Mouse (Mus musculus): ENCODE measurements around the gene Ppp1r7. TPM values are rescaled to one million over a fixed set of nuclear protein-coding genes. Genes with fewer than 3 reads are reported as not detected.

Ppp1r7 gene
- polyA plus RNA-seq, 1 experiment from 2014 or later, result 28.6 TPM

GRCm38 (mm10) chr1:93362661-93363060 lies 20.0 kb downstream of the Ppp1r7 start:
- Histone ChIP-seq H3K36me3 (ENCODE audit: insufficient read depth, low read length) (peaks cover 40% of the 10 kb centered on the region), H3K27me3 (replicated peaks; ENCODE audit: insufficient read depth, low read length) (no peaks in the 10 kb centered on the region), H3K4me2 (replicated peaks; ENCODE audit: low read depth, low read length) (no peak overlapping the region), H3K4me1 (ENCODE audit: insufficient read depth, low read depth, low read length) (no peaks in the 10 kb centered on the region), H3K9ac (replicated peaks; ENCODE audit: low read depth) (no peak overlapping the region), H3K4me3 (ENCODE audit: low read depth, low read length) (no peak overlapping the region), H3K9me3 (ENCODE audit: low read length) (no peaks in the 10 kb centered on the region), H3K27ac (ENCODE audit: low read length) (no peak overlapping the region)
- DNase-seq (ENCODE audit: low spot score) (no peak), ATAC-seq (no peak)
- 83% methylated on average over 4 of the region's 4 CpGs for WGBS
- no peak for TF ChIP-seq CTCF (IDR thresholded peaks at IDR 0.05)
- TF ChIP-seq EP300 (IDR thresholded peaks at IDR 0.05), result no peak

GRCm38 (mm10) chr1:93365641-93366040 lies 23.0 kb downstream of the Ppp1r7 start:
- Histone ChIP-seq H3K9me3 (ENCODE audit: low read length) (no peaks in the 10 kb centered on the region), H3K4me1 (ENCODE audit: insufficient read depth, low read depth, low read length) (no peaks in the 10 kb centered on the region), H3K9ac (replicated peaks; ENCODE audit: low read depth) (no peak overlapping the region), H3K27ac (ENCODE audit: low read length) (no peak overlapping the region), H3K4me3 (ENCODE audit: low read depth, low read length) (no peak overlapping the region), H3K27me3 (replicated peaks; ENCODE audit: insufficient read depth, low read length) (no peaks in the 10 kb centered on the region), H3K4me2 (replicated peaks; ENCODE audit: low read depth, low read length) (no peak overlapping the region), H3K36me3 (ENCODE audit: insufficient read depth, low read length) (peaks cover 25% of the 10 kb centered on the region)
- DNase-seq (ENCODE audit: low spot score) (no peak), ATAC-seq (no peak)
- WGBS, result 88% methylated on average over 6 of the region's 6 CpGs
- TF ChIP-seq CTCF (IDR thresholded peaks at IDR 0.05) (no peak), EP300 (IDR thresholded peaks at IDR 0.05) (no peak)

- Histone ChIP-seq H3K4me1 (ENCODE audit: insufficient read depth, low read depth, low read length) (no peaks in the 10 kb centered on the region), H3K9ac (replicated peaks; ENCODE audit: low read depth) (no peak within 1 kb of the TSS), H3K27me3 (replicated peaks; ENCODE audit: insufficient read depth, low read length) (no peaks in the 10 kb centered on the region), H3K4me2 (replicated peaks; ENCODE audit: low read depth, low read length) (no peak within 1 kb of the TSS), H3K4me3 (ENCODE audit: low read depth, low read length) (no peak within 1 kb of the TSS), H3K9me3 (ENCODE audit: low read length) (no peaks in the 10 kb centered on the region), H3K27ac (ENCODE audit: low read length) (no peak within 1 kb of the TSS), H3K36me3 (ENCODE audit: insufficient read depth, low read length) (no peaks in the 10 kb centered on the region)
- DNase-seq (ENCODE audit: low spot score) (no peak), ATAC-seq (no peak)
- 69% methylated on average over 4 of the region's 4 CpGs for WGBS
- TF ChIP-seq EP300 (IDR thresholded peaks at IDR 0.05), result no peak
- no peak for TF ChIP-seq CTCF (IDR thresholded peaks at IDR 0.05)
These were observed 31.0 kb downstream of the Ppp1r7 start, which contains the start of gene Ano7 for GRCm38 (mm10) chr1:93373665-93374064. Gene Ano7 (plus strand): TSS chr1:93373930.

GRCm38 (mm10) chr1:93377307-93377706 lies 34.7 kb downstream of the Ppp1r7 start:
- ATAC-seq (no peak), DNase-seq (ENCODE audit: low spot score) (no peak)
- Histone ChIP-seq H3K27ac (ENCODE audit: low read length) (no peak overlapping the region), H3K4me1 (ENCODE audit: insufficient read depth, low read depth, low read length) (no peaks in the 10 kb centered on the region), H3K9me3 (ENCODE audit: low read length) (no peaks in the 10 kb centered on the region), H3K27me3 (replicated peaks; ENCODE audit: insufficient read depth, low read length) (no peaks in the 10 kb centered on the region), H3K36me3 (ENCODE audit: insufficient read depth, low read length) (no peaks in the 10 kb centered on the region), H3K4me3 (ENCODE audit: low read depth, low read length) (no peak overlapping the region), H3K9ac (replicated peaks; ENCODE audit: low read depth) (no peak overlapping the region), H3K4me2 (replicated peaks; ENCODE audit: low read depth, low read length) (no peak overlapping the region)
- 46% methylated on average over 5 of the region's 5 CpGs for WGBS
- TF ChIP-seq EP300 (IDR thresholded peaks at IDR 0.05) (no peak), CTCF (IDR thresholded peaks at IDR 0.05) (no peak)

GRCm38 (mm10) chr1:93379117-93379516 lies 36.5 kb downstream of the Ppp1r7 start:
- TF ChIP-seq EP300 (IDR thresholded peaks at IDR 0.05), result no peak
- TF ChIP-seq CTCF (IDR thresholded peaks at IDR 0.05), result no peak
- no peak for ATAC-seq

GRCm38 (mm10) chr1:93387198-93387597 lies 44.5 kb downstream of the Ppp1r7 start:
- ATAC-seq (no peak), DNase-seq (ENCODE audit: low spot score) (no peak)
- H3K27ac ChIP-seq (ENCODE audit: low read length), result no peak overlapping the region
- no peaks in the 10 kb centered on the region for H3K9me3 ChIP-seq (ENCODE audit: low read length)
- TF ChIP-seq EP300 (IDR thresholded peaks at IDR 0.05) (no peak), CTCF (IDR thresholded peaks at IDR 0.05) (no peak)
- no peaks in the 10 kb centered on the region for H3K4me1 ChIP-seq (ENCODE audit: insufficient read depth, low read depth, low read length)
- no peak overlapping the region for H3K9ac ChIP-seq (replicated peaks; ENCODE audit: low read depth)
- H3K4me3 ChIP-seq (ENCODE audit: low read depth, low read length), result no peak overlapping the region
- no peaks in the 10 kb centered on the region for H3K27me3 ChIP-seq (replicated peaks; ENCODE audit: insufficient read depth, low read length)
- no peak overlapping the region for H3K4me2 ChIP-seq (replicated peaks; ENCODE audit: low read depth, low read length)
- 60% methylated on average over 2 of the region's 2 CpGs for WGBS
- H3K36me3 ChIP-seq (ENCODE audit: insufficient read depth, low read length), result no peaks in the 10 kb centered on the region

More at GRCm38 (mm10) chr1:93379117-93379516, 36.5 kb downstream of the Ppp1r7 start:
- Histone ChIP-seq H3K27me3 (replicated peaks; ENCODE audit: insufficient read depth, low read length) (no peaks in the 10 kb centered on the region), H3K27ac (ENCODE audit: low read length) (no peak overlapping the region), H3K36me3 (ENCODE audit: insufficient read depth, low read length) (no peaks in the 10 kb centered on the region), H3K4me2 (replicated peaks; ENCODE audit: low read depth, low read length) (no peak overlapping the region), H3K9ac (replicated peaks; ENCODE audit: low read depth) (no peak overlapping the region), H3K4me1 (ENCODE audit: insufficient read depth, low read depth, low read length) (no peaks in the 10 kb centered on the region), H3K9me3 (ENCODE audit: low read length) (no peaks in the 10 kb centered on the region), H3K4me3 (ENCODE audit: low read depth, low read length) (no peak overlapping the region)
- DNase-seq (ENCODE audit: low spot score), result no peak
- WGBS, result 79% methylated on average over 5 of the region's 5 CpGs

- no peaks in the 10 kb centered on the region for H3K36me3 ChIP-seq (ENCODE audit: insufficient read depth, low read length)
- no peak overlapping the region for H3K27ac ChIP-seq (ENCODE audit: low read length)
- no peak overlapping the region for H3K9ac ChIP-seq (replicated peaks; ENCODE audit: low read depth)
- no peak overlapping the region for H3K4me2 ChIP-seq (replicated peaks; ENCODE audit: low read depth, low read length)
- H3K4me1 ChIP-seq (ENCODE audit: insufficient read depth, low read depth, low read length), result no peaks in the 10 kb centered on the region
- no peak overlapping the region for H3K4me3 ChIP-seq (ENCODE audit: low read depth, low read length)
- no peaks in the 10 kb centered on the region for H3K27me3 ChIP-seq (replicated peaks; ENCODE audit: insufficient read depth, low read length)
- no peak for TF ChIP-seq EP300 (IDR thresholded peaks at IDR 0.05)
- no peak for TF ChIP-seq CTCF (IDR thresholded peaks at IDR 0.05)
- DNase-seq (ENCODE audit: low spot score) (no peak), ATAC-seq (no peak)
- no peaks in the 10 kb centered on the region for H3K9me3 ChIP-seq (ENCODE audit: low read length)
- WGBS, result 71% methylated on average over 2 of the region's 2 CpGs
These were observed 46.3 kb downstream of the Ppp1r7 start for GRCm38 (mm10) chr1:93388906-93389305.

Measured in lung, postnatal 0 days (tissue).